Mouse (Mus musculus) brain, embryonic 14.5 days (tissue): ENCODE measurements around the gene Notum. TPM values are rescaled to one million over a fixed set of nuclear protein-coding genes. Genes with fewer than 3 reads are reported as not detected.

ENCODE experiments used
- DNase-seq: peaks from one replicate; pipeline ENCODE4 v3.0.0-alpha.2; 2011; ENCODE audit warnings: low read depth
- CTCF ChIP-seq: fragments of 200-500 bp; IDR thresholded peaks from 2 replicates; pipeline ENCODE4 v1.5.1; 2012; ENCODE audit warnings: inconsistent platforms, mild to moderate bottlenecking, moderate library complexity, borderline replicate concordance; ENCODE audit not compliant: insufficient read depth, insufficient read length; ENCODE audit errors: extremely low read depth
- POLR2A ChIP-seq: fragments of 200-500 bp; IDR thresholded peaks from 2 replicates; pipeline ENCODE4 v1.6.1; 2012; ENCODE audit warnings: mild to moderate bottlenecking, inconsistent platforms, borderline replicate concordance; ENCODE audit not compliant: poor library complexity, insufficient read depth, insufficient read length, severe bottlenecking; ENCODE audit errors: extremely low read depth
- polyA plus RNA-seq: library from polyadenylated mRNA; depleted of rRNA; stranded (reverse); fragments of >200 nt; gene quantifications from 2 replicates; pipeline ENCODE4 v1.2.3, GENCODE M21; 2012; rRNA removed

The Notum gene
- polyA plus RNA-seq = 1.7 and 2.7 TPM in 2 replicates

DNA sequence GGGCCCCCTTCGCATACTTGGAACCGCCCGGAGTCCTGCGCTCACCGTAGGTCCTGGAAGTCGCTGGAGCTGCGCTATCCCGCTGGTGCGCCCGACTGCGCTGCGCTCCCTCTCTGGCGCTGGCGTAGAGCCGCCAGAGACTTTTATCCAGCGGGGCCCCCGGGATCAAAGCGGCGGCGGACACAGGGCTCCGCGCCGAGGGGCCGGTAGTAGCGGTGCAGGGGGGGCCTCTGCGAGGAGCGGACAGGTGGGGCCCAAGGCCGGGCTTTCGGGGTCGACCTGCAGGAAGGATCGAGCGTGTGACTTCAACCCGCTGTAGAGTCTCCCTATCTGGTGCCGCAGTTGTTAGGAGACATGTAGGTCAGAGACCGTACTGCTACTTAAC lies at the start of gene Notum:
TSS of gene Notum (minus strand) at position 100 of the 385 bp plus-strand sequence.
- no peak for DNase-seq
- no peak for TF ChIP-seq CTCF
- no peak for TF ChIP-seq POLR2A

DNA sequence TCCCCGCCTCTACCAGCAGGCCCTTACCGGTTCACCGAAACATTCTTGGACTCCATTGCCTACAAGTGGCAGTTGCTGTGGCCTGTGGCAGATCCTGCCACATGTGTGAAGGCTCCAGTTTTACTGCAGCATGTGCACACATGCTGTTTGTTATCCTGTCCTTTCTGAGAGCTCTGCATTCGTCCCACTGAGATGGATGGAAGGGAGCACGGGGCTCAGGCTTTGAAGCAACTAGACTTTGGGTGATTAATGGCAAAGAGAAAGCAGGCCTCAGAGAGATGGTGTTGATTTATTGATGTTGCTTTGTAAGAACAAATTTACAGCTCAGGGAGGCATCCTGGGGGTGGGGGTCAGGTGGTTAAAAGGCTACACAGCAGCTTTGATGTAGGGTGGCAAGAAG lies 49.7 kb upstream of the Notum start:
- no peak for TF ChIP-seq POLR2A
- no peak for TF ChIP-seq CTCF
- DNase-seq = no peak

DNA sequence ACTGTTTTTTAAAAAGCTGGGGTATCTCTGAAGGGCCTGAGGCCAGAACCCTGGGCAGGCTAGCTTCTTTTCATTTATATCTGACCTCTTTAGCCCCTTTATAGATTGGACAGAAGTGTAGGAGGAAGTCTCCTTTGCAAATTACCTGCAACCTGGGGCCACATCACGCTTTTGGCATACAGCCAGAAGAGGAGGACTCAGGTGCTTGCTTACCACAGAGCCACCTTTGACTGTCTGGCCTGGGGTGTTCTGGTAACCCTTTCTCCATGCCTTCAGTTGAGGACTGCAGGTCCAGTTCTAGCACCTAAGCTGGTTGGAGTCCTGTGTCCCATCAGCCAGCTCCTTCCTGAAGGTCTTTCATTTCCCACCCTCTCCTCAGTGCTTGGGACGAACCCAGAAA lies 48.6 kb upstream of the Notum start:
- no peak for TF ChIP-seq POLR2A
- TF ChIP-seq CTCF = no peak
- DNase-seq = no peak

GRCm38 (mm10) chr11:120707969-120708368 lies 47.0 kb upstream of the Notum start:
- DNase-seq = no peak
- TF ChIP-seq POLR2A (no peak), CTCF (no peak)

- DNase-seq = peak; percentile 50
- no peak for TF ChIP-seq CTCF
- TF ChIP-seq POLR2A = no peak
These were observed 46.2 kb upstream of the Notum start for GRCm38 (mm10) chr11:120707225-120707624.

GRCm38 (mm10) chr11:120706120-120706519 lies 45.1 kb upstream of the Notum start:
- DNase-seq = no peak
- TF ChIP-seq CTCF = no peak
- TF ChIP-seq POLR2A = no peak

- peak; percentile 39 for DNase-seq
- TF ChIP-seq POLR2A (no peak), CTCF (no peak)
These were observed 43.7 kb upstream of the Notum start for GRCm38 (mm10) chr11:120704486-120705325.

DNA sequence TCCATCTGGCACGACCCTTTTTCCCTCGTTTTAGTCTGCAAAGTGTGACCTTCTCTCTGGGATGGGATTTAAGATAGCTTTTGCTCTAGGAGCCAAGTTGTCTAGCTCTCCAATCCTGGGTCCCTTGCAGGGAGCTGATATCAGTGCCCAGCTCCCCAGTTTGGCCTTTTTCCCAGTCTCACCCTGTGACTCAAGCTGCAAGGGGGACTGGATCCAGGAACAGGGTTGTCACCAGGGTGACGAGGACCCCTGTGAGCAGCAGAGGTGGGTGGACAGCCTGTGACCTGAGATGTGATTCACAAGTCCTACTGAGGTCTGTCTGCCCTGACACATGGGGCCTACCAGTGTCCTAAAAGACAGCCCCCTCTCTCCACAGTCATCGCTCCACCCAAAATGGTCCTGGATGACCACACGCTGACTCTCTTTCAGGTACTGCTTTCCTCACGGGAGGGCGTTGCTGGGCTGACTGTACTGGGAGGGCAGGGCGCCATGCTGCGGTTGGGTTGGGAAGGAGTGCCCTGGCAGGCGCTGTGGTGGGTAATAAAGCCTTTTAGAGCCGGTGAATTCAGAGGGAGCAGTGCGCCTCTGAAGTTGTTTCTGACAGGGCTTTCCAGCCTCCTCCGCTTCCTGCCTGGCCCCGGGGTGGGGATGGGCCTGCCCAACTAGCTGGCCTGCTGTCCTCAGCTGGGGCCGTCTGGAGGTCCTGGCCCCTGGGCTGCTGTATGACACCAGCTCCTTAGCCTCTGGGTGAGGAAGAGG lies 42.9 kb upstream of the Notum start:
- TF ChIP-seq CTCF (no peak), POLR2A (no peak)

DNA sequence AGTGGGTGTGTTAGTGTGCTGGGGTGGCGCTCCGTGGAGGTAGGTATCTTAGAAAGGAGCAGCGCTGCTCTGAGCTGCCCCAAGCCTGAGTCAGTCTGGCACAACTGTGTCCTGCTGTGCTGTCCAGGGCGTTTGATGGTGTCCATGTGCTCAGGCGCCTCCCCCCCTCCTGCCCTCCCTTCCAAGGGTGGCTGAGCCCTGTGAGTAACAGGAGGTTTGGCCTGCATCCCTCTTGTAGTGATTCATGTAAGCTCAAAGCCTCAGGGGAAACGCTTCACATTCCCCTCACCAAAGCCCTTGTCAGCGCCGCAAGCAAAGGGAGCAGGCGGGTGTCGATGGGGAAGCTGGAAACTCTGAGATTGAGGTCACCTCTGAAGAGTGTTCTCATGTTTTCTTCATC lies 36.8 kb upstream of the Notum start:
- TF ChIP-seq CTCF (no peak), POLR2A (no peak)
- no peak for DNase-seq

More for the DNA sequence above, 42.9 kb upstream of the Notum start:
- DNase-seq = no peak

DNA sequence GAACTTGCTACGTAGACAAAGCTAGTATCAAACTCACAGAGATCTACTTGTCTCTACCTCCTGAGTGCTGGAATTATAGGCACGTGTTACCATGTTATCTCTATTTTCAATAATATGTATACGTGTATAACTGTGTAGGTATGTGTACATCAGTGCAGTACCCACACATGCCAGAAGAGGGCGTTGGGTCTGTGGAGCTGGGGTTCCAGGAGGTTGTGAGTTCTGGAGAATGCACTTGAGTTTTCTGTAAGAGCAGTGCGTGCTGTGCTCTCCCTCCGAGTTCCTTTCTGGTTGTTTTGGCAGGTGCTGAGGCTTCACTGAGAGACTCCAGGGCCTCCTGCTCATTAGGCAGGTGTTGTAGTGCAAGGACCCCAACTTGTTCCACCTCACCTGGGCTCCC lies 35.6 kb upstream of the Notum start:
- DNase-seq = no peak
- TF ChIP-seq POLR2A = no peak
- TF ChIP-seq CTCF = peak; percentile 30; the same call in 1 of the 2 replicates

DNA sequence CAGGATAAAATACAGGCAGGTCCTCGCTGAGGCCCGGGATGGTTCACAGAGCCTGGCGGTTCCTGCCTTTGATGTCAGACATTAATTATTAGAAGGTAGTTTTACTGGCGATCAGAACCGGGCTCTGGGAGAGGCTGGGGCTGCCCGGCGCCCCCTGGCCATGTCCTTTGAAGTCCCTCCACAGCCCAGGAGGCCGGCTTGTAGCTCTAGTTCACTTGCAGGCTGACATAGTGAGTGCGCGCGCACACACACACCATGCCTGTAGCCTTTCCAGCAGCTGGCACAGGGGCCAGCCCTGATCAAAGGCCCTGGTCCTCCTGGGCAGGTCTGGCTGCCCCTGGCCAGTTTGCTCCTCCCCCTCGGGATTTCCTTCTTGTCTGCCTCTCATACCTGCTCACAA lies 34.7 kb upstream of the Notum start:
- no peak for TF ChIP-seq POLR2A
- no peak for TF ChIP-seq CTCF
- peak; percentile 57 for DNase-seq
